Mouse (Mus musculus): ENCODE results near the gene Elmo1. TPM values are rescaled to one million over a fixed set of nuclear protein-coding genes. Genes with fewer than 3 reads are reported as not detected.

Gene Elmo1
- total and polyA plus RNA-seq, 2 experiments from 2014 or later, result 6.5 to 17.9 TPM

DNA sequence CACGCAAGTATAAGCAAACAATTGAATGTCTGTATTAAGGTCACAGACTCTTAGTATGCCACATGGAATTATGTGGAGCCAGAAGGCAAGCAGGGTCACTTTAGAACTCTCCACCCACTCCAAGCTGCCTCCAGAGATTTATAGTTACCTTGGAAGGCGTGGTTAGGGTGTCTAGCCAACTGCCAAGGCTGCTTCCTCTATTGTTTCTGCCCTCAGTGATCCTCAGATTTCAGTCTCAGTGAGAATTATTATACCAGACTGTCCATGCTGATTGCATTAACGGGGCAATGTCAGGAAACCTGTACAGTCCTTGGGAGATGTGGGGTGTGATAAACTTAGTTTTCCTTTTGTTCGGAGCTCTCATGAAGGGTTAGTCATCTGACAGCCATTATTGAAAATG lies 90.9 kb downstream of the Elmo1 start:
- DNase-seq (ENCODE audit: low spot score) (peak; percentile 21), ATAC-seq (ENCODE audit: insufficient read depth, low read depth) (peak; percentile 67)
- H3K9me3 ChIP-seq (replicated peaks; ENCODE audit: control insufficient read depth, low read length), result no peaks in the 10 kb centered on the region
- H3K4me2 ChIP-seq (ENCODE audit: low read depth, low read length), result no peak overlapping the region
- no peak for TF ChIP-seq CTCF (IDR thresholded peaks at IDR 0.05; ENCODE audit: low read depth)
- TF ChIP-seq EP300 (IDR thresholded peaks at IDR 0.05; ENCODE audit: low read depth), result 0 out of 2 replicates have a peak, but pooled peaks have one; percentile 55
- H3K27me3 ChIP-seq (ENCODE audit: control insufficient read depth, insufficient read depth, low read length), result no peaks in the 10 kb centered on the region
- peak overlapping the region; percentile 60 for H3K27ac ChIP-seq (ENCODE audit: low read depth)
- no peaks in the 10 kb centered on the region for H3K36me3 ChIP-seq (replicated peaks; ENCODE audit: control insufficient read depth, insufficient read depth, low read length)
- WGBS, result 63% methylated on average over 4 of the region's 4 CpGs
- no peak overlapping the region for H3K4me3 ChIP-seq (ENCODE audit: low read depth, low read length)
- peaks cover 5% of the 10 kb centered on the region; the same call in 1 of the 2 replicates for H3K4me1 ChIP-seq (ENCODE audit: control insufficient read depth, insufficient read depth)
- H3K9ac ChIP-seq (replicated peaks; ENCODE audit: low read depth, low read length), result no peak overlapping the region

- Histone ChIP-seq H3K9me3 (replicated peaks; ENCODE audit: control insufficient read depth, low read length) (no peaks in the 10 kb centered on the region), H3K9ac (replicated peaks; ENCODE audit: low read depth, low read length) (no peak overlapping the region), H3K4me3 (ENCODE audit: low read depth, low read length) (no peak overlapping the region), H3K4me2 (ENCODE audit: low read depth, low read length) (no peak overlapping the region), H3K27ac (ENCODE audit: low read depth) (peak overlapping the region; percentile 60), H3K27me3 (ENCODE audit: control insufficient read depth, insufficient read depth, low read length) (no peaks in the 10 kb centered on the region), H3K4me1 (ENCODE audit: control insufficient read depth, insufficient read depth) (peaks cover 5% of the 10 kb centered on the region; the same call in 1 of the 2 replicates), H3K36me3 (replicated peaks; ENCODE audit: control insufficient read depth, insufficient read depth, low read length) (no peaks in the 10 kb centered on the region)
- 0 out of 2 replicates have a peak, but pooled peaks have one; percentile 4 for TF ChIP-seq CTCF (IDR thresholded peaks at IDR 0.05; ENCODE audit: low read depth)
- no peak for TF ChIP-seq EP300 (IDR thresholded peaks at IDR 0.05; ENCODE audit: low read depth)
- ATAC-seq (ENCODE audit: insufficient read depth, low read depth) (peak; percentile 44; the same call in 1 of the 2 replicates), DNase-seq (ENCODE audit: low spot score) (no peak)
- WGBS, result 87% methylated on average over 6 of the region's 6 CpGs
These were observed 91.9 kb downstream of the Elmo1 start for GRCm38 (mm10) chr13:20182239-20182825.

DNA sequence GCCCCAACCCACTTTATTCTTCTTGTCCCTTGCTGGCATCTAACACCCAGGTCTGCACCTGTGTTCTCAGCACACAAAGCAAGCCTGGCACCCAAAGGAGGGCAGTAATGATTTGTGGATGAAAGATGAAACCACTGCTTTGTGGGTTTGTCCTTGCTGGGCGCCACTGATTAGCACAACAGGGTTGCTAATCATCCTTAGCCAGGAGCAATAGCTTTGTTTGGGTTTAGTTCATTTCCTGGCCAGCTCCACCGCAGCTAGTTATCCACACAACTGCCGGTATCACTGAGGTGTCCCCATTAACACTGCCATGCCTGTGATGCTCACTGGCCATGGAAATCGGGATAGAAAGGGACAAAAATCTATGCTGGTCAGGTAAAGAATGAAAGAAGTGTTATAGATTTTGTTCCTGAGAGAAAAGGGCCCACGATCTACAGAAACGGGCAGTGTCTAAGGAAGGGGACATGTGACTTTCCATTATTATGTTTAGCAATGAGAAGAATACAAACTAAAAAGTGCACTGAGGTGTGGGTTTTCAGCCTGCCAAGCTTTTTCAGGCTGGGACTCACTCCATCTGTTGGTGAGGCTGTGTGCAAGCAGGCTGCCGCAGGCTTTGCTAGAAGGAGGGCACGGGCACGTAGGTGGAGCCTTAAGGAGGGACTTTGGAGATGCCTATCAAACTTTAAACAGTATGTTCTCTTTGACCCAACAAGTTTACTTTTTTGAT lies 93.3 kb downstream of the Elmo1 start:
- Histone ChIP-seq H3K36me3 (replicated peaks; ENCODE audit: control insufficient read depth, insufficient read depth, low read length) (no peaks in the 10 kb centered on the region), H3K9me3 (replicated peaks; ENCODE audit: control insufficient read depth, low read length) (no peaks in the 10 kb centered on the region), H3K4me1 (ENCODE audit: control insufficient read depth, insufficient read depth) (peaks cover 5% of the 10 kb centered on the region; the same call in 1 of the 2 replicates), H3K4me3 (ENCODE audit: low read depth, low read length) (no peak overlapping the region), H3K27ac (ENCODE audit: low read depth) (peak overlapping the region; percentile 70; the same call in 1 of the 2 replicates), H3K9ac (replicated peaks; ENCODE audit: low read depth, low read length) (no peak overlapping the region), H3K27me3 (ENCODE audit: control insufficient read depth, insufficient read depth, low read length) (no peaks in the 10 kb centered on the region), H3K4me2 (ENCODE audit: low read depth, low read length) (no peak overlapping the region)
- ATAC-seq (ENCODE audit: insufficient read depth, low read depth) (no peak), DNase-seq (ENCODE audit: low spot score) (no peak)
- WGBS, result 27% methylated on average over 9 of the region's 9 CpGs
- TF ChIP-seq CTCF (IDR thresholded peaks at IDR 0.05; ENCODE audit: low read depth) (peak; percentile 31), EP300 (IDR thresholded peaks at IDR 0.05; ENCODE audit: low read depth) (no peak)

- Histone ChIP-seq H3K4me1 (ENCODE audit: control insufficient read depth, insufficient read depth) (peaks cover 5% of the 10 kb centered on the region; the same call in 1 of the 2 replicates), H3K9ac (replicated peaks; ENCODE audit: low read depth, low read length) (no peak overlapping the region), H3K9me3 (replicated peaks; ENCODE audit: control insufficient read depth, low read length) (no peaks in the 10 kb centered on the region), H3K4me2 (ENCODE audit: low read depth, low read length) (peak overlapping the region; percentile 41; the same call in 1 of the 2 replicates), H3K4me3 (ENCODE audit: low read depth, low read length) (peak overlapping the region; percentile 22; the same call in 1 of the 2 replicates), H3K36me3 (replicated peaks; ENCODE audit: control insufficient read depth, insufficient read depth, low read length) (no peaks in the 10 kb centered on the region), H3K27me3 (ENCODE audit: control insufficient read depth, insufficient read depth, low read length) (no peaks in the 10 kb centered on the region), H3K27ac (ENCODE audit: low read depth) (peak overlapping the region; percentile 70)
- 61% methylated on average over 13 of the region's 13 CpGs for WGBS
- TF ChIP-seq CTCF (IDR thresholded peaks at IDR 0.05; ENCODE audit: low read depth) (no peak; the same call in 1 of the 2 replicates), EP300 (IDR thresholded peaks at IDR 0.05; ENCODE audit: low read depth) (no peak)
- DNase-seq (ENCODE audit: low spot score) (peak; percentile 47), ATAC-seq (ENCODE audit: insufficient read depth, low read depth) (peak; percentile 21; the same call in 1 of the 2 replicates)
These were observed 94.0 kb downstream of the Elmo1 start for GRCm38 (mm10) chr13:20184239-20185033.
